Mouse (Mus musculus) liver, adult 2 months (tissue): Measurements from ENCODE around the gene Lcn5.

ENCODE experiments used
- CTCF ChIP-seq: fragments of 200-500 bp; IDR thresholded peaks from 2 replicates; pipeline ENCODE4 v1.5.1; 2011; ENCODE audit warnings: low read depth, low read length, control low read depth
- POLR2A ChIP-seq: fragments of 200-500 bp; IDR thresholded peaks from 2 replicates; pipeline ENCODE4 v1.6.1; 2011; ENCODE audit warnings: low read length, control low read depth; ENCODE audit not compliant: insufficient read depth; ENCODE audit errors: extremely low read depth

GRCm38 (mm10) chr2:25656691-25657090, 1.1 kb upstream of the Lcn5 start:
- TF ChIP-seq POLR2A (no peak), CTCF (no peak)
